Mouse (Mus musculus): ENCODE measurements at regions not wholly inside any gene's neighbourhood (a gene's known extent, or its start where the extent isn't known, plus 50 kb on each side); places are given as distances from the start of the nearest gene placed in this dataset.
A peak's percentile ranks its signal among the peaks of the same experiment; 100 is the strongest.

DNA sequence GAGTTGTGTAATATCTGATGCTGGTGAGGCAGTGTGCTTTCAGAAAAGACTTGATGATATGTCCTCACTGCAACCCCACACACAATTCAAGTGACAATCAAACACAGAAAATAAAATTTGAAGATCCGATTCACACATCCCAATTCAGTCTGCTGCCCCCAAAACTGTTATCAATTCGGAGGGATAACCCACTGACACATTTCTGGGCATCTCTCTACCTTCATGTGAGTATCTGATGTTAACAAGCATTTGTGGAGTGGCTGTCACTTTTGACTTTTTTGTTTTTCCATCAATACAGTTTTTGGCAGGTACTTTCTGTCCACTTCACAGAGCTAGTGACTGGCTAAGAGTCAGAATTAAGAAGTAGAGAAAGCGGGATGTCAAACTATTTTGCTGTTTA is 101.4 kb upstream of the Eef1e1 start:
- no peaks in the 10 kb centered on the region for H3K4me1 ChIP-seq (ENCODE audit: control insufficient read depth, insufficient read depth, low read length)
- no peak for TF ChIP-seq CTCF (IDR thresholded peaks at IDR 0.05; ENCODE audit: borderline replicate concordance, insufficient read depth, low read length)
- TF ChIP-seq POLR2A (IDR thresholded peaks at IDR 0.05; ENCODE audit: low read depth, low read length) = no peak
- H3K4me3 ChIP-seq (ENCODE audit: insufficient read depth, low read length) = no peak overlapping the region
- H3K27ac ChIP-seq (ENCODE audit: insufficient read depth, low read length) = no peak overlapping the region

DNA sequence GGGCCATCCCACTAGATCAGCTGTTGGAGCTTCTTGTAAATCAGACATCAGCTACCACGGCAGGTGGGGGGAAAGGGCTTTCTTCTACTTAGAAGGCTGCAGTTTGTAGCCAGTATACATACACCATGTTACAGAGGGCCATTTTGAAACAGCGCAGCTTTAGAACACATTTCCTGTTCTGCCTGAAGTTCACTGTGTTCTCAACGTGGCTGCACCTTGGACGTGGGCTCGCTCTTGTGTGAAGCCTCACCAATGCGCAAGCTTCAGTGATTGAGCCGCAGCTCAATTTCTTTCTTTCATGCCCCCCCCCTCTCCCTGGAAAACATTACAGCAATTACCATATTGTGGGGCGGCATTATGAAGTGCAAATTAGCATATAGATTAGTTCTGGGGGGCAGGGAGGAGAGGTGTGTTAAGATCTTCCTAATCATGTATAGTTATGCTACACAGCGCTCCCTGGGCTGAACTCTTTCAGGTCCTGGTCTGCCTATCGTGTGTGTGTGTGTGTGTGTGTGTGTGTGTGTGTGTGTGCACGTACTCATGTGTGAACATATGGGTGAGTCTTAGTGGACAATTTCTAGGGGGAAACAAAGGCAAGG is 97.9 kb upstream of the Eef1e1 start:
- TF ChIP-seq POLR2A (IDR thresholded peaks at IDR 0.05; ENCODE audit: low read depth, low read length) = no peak
- TF ChIP-seq CTCF (IDR thresholded peaks at IDR 0.05; ENCODE audit: borderline replicate concordance, insufficient read depth, low read length) = no peak
- H3K4me1 ChIP-seq (ENCODE audit: control insufficient read depth, insufficient read depth, low read length) = no peaks in the 10 kb centered on the region
- no peak overlapping the region for H3K4me3 ChIP-seq (ENCODE audit: insufficient read depth, low read length)
- H3K27ac ChIP-seq (ENCODE audit: insufficient read depth, low read length) = no peak overlapping the region

DNA sequence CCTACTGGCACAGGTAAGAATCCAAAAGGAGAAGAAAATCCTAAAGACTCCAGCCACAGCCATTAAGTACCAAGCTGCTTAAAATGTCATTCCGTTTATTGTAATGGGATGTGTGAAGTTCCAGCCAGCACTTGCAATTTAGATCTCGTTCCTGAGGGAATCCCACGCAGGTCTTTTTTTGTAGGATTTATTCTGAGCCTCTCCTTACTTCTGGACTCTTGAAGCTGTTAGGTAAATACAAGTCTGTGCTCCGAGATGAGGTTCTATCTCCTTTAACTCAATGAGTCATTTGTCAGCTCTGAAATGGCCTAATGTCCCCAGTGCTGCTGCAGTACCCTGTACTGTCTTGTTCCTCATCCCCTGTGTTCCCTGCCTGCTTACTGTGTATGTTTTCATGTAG is 94.9 kb upstream of the Eef1e1 start:
- no peak overlapping the region for H3K27ac ChIP-seq (ENCODE audit: insufficient read depth, low read length)
- H3K4me1 ChIP-seq (ENCODE audit: control insufficient read depth, insufficient read depth, low read length) = no peaks in the 10 kb centered on the region
- no peak overlapping the region for H3K4me3 ChIP-seq (ENCODE audit: insufficient read depth, low read length)
- no peak for TF ChIP-seq POLR2A (IDR thresholded peaks at IDR 0.05; ENCODE audit: low read depth, low read length)
- TF ChIP-seq CTCF (IDR thresholded peaks at IDR 0.05; ENCODE audit: borderline replicate concordance, insufficient read depth, low read length) = no peak

DNA sequence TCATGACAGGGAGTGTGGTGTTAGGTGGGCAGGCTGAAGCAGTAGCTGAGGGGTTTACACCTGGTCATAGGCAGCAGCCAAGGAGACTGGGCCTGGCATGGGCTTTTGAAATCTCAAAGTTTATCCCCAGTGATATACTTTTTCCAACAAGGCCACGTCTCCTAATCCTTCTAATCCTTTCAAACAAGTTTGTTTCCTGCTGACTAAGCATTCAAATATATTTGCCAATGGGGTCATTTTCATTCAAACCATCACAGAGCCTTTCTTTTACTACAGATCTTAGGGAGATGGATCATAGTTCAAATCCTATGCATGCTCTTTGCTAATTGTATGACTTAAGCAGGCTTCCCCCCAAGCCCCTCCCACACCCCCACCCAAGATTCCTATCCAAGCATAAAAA is 93.0 kb upstream of the Eef1e1 start:
- no peak for TF ChIP-seq CTCF (IDR thresholded peaks at IDR 0.05; ENCODE audit: borderline replicate concordance, insufficient read depth, low read length)
- no peak for TF ChIP-seq POLR2A (IDR thresholded peaks at IDR 0.05; ENCODE audit: low read depth, low read length)
- H3K4me3 ChIP-seq (ENCODE audit: insufficient read depth, low read length) = no peak overlapping the region
- no peak overlapping the region for H3K27ac ChIP-seq (ENCODE audit: insufficient read depth, low read length)
- H3K4me1 ChIP-seq (ENCODE audit: control insufficient read depth, insufficient read depth, low read length) = no peaks in the 10 kb centered on the region

DNA sequence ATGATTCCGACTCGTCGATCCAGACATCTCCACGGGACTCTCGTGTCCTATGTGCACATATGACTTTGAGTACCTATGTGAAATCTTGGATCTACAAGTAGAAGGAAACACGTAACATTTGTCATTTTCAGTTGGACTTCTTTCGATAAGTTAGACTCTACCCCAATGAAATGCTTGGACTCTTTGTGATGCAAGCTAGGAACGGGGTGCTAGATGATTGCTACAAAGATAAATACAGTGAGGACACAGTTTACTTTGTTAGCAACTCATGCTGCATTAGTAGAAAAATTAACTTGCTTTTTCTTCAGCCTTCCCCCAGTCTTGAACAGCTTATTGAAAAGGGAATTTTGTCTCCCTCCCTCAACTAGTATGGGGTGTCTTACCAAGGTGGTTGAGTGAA is 81.2 kb upstream of the Eef1e1 start:
- Histone ChIP-seq H3K4me1 (ENCODE audit: control insufficient read depth, insufficient read depth, low read length) (peaks cover 3% of the 10 kb centered on the region; the same call in 1 of the 2 replicates), H3K4me3 (ENCODE audit: insufficient read depth, low read length) (no peak overlapping the region), H3K27ac (ENCODE audit: insufficient read depth, low read length) (no peak overlapping the region)
- TF ChIP-seq CTCF (IDR thresholded peaks at IDR 0.05; ENCODE audit: borderline replicate concordance, insufficient read depth, low read length) (no peak), POLR2A (IDR thresholded peaks at IDR 0.05; ENCODE audit: low read depth, low read length) (no peak)

DNA sequence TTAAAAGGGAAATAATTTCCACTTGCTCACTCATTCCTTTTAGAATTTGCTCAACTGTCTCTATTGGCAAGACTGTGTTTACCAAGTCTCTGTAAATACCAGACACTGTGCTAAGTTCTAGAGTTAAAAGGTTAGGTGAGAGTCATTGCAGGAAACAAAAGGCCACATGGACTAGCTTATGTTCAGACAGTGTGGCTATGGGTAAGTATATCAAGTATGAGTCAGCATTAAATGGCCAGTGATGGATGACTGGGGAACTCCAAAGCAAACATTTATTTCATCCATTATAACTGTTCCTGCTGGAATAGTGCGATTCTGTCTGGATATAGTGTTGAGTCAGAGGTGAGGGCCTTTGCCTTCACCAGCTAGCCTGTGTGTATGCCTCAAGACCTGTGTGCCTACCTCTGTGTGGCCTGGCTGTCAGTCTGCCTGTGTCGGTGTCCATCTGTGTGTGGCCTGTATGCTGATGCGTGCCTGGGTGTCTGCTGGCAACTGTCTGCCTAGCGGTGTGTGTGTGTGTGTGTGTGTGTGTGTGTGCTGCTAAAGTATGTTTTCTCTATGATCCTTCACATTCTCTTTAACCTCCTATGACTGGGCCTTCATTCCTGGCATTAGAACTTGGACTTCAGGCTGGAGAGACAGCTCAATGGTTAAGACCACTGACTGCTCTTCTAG is 77.6 kb upstream of the Eef1e1 start:
- Histone ChIP-seq H3K4me3 (ENCODE audit: insufficient read depth, low read length) (no peak overlapping the region), H3K27ac (ENCODE audit: insufficient read depth, low read length) (peak overlapping the region; percentile 3; the same call in 1 of the 2 replicates), H3K4me1 (ENCODE audit: control insufficient read depth, insufficient read depth, low read length) (peaks cover 3% of the 10 kb centered on the region; the same call in 1 of the 2 replicates)
- TF ChIP-seq CTCF (IDR thresholded peaks at IDR 0.05; ENCODE audit: borderline replicate concordance, insufficient read depth, low read length) (no peak), POLR2A (IDR thresholded peaks at IDR 0.05; ENCODE audit: low read depth, low read length) (no peak)

DNA sequence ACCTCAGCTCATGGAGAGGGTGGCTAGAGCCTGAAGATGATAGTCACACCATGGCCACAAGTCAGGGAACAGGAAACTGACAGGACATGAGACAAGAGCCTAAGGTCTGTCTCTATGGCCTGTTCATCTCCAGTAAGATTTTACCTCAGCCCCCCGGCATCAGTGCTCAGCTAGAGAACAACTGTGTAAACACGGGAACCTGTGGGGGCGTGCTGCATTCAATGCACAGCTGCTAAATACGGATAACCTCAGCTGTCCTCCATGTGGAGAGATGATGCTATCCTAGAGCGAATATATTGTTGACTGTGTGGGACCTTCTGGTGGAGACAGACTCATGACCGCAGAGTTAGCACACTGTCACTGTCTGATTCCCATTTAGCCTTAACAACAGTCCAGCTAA is 76.4 kb upstream of the Eef1e1 start:
- H3K27ac ChIP-seq (ENCODE audit: insufficient read depth, low read length) = peak overlapping the region; percentile 16; the same call in 1 of the 2 replicates
- H3K4me1 ChIP-seq (ENCODE audit: control insufficient read depth, insufficient read depth, low read length) = peaks cover 3% of the 10 kb centered on the region; the same call in 1 of the 2 replicates
- no peak overlapping the region for H3K4me3 ChIP-seq (ENCODE audit: insufficient read depth, low read length)
- TF ChIP-seq POLR2A (IDR thresholded peaks at IDR 0.05; ENCODE audit: low read depth, low read length) (no peak), CTCF (IDR thresholded peaks at IDR 0.05; ENCODE audit: borderline replicate concordance, insufficient read depth, low read length) (no peak)

DNA sequence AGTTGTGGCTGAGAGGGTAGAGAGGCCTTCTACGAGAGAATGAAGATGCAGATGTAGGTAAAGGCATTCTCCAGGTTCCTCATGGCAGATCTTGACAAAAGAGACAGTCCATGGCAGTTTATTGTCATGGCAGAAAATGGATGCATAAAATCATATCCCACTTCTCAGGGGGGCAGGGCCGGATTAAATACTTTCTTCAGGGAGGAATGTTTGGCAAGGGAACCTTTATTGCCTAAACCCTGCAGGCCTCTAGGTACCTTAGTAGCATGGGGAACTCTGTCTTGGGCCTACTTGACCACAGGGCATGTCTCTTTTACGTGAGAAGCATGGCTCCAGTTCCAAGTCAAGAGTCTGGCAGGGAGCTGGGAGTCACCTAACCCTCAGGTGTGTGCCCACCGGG is 74.4 kb upstream of the Eef1e1 start:
- no peak overlapping the region for H3K27ac ChIP-seq (ENCODE audit: insufficient read depth, low read length)
- peaks cover 3% of the 10 kb centered on the region; the same call in 1 of the 2 replicates for H3K4me1 ChIP-seq (ENCODE audit: control insufficient read depth, insufficient read depth, low read length)
- H3K4me3 ChIP-seq (ENCODE audit: insufficient read depth, low read length) = no peak overlapping the region
- no peak for TF ChIP-seq POLR2A (IDR thresholded peaks at IDR 0.05; ENCODE audit: low read depth, low read length)
- no peak for TF ChIP-seq CTCF (IDR thresholded peaks at IDR 0.05; ENCODE audit: borderline replicate concordance, insufficient read depth, low read length)

DNA sequence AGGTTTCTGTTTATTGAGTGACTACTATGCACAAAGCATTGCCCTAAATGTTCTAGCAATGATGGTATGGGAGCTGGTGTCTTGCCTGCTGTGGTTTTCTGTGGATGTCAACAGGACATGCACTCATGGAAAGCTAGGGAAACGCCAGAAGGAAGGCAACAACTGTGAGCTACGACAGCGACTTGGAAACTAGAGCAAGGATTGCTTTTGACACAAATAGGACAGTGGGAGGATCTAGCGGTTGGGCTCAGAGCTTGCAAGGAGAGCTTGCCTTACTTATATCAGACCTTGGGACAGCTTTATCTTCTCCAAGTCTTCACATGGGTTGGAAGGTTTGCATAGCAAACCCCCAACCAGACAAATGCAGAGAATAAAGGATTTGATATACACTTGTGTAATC is 66.6 kb upstream of the Eef1e1 start:
- no peak overlapping the region for H3K27ac ChIP-seq (ENCODE audit: insufficient read depth, low read length)
- H3K4me1 ChIP-seq (ENCODE audit: control insufficient read depth, insufficient read depth, low read length) = no peaks in the 10 kb centered on the region
- TF ChIP-seq CTCF (IDR thresholded peaks at IDR 0.05; ENCODE audit: borderline replicate concordance, insufficient read depth, low read length) (no peak), POLR2A (IDR thresholded peaks at IDR 0.05; ENCODE audit: low read depth, low read length) (no peak)
- no peak overlapping the region for H3K4me3 ChIP-seq (ENCODE audit: insufficient read depth, low read length)

DNA sequence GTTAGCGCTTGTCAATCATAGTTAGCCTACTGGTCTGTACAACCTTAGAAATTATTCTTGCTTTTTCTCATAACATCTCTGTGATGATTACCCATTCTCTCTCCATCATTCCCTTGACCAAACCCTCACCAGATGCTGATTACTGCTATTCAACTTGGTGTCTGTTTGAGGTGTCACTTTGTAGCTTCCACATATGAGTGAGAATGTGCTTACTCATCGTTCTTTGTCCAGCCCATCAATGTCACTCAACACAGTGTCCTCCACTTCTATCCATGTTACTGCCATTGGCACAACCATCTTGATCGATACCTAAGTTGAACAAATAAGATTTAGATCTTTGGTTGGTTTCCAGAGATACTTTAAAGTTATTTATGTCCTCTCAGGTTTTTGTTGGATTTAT is 62.3 kb upstream of the Eef1e1 start:
- TF ChIP-seq POLR2A (IDR thresholded peaks at IDR 0.05; ENCODE audit: low read depth, low read length) (no peak), CTCF (IDR thresholded peaks at IDR 0.05; ENCODE audit: borderline replicate concordance, insufficient read depth, low read length) (no peak)
- Histone ChIP-seq H3K27ac (ENCODE audit: insufficient read depth, low read length) (no peak overlapping the region), H3K4me3 (ENCODE audit: insufficient read depth, low read length) (no peak overlapping the region), H3K4me1 (ENCODE audit: control insufficient read depth, insufficient read depth, low read length) (no peaks in the 10 kb centered on the region)
